Comparison of ENCODE assay signal across 13 mouse cellular contexts in the genomic region with DNA sequence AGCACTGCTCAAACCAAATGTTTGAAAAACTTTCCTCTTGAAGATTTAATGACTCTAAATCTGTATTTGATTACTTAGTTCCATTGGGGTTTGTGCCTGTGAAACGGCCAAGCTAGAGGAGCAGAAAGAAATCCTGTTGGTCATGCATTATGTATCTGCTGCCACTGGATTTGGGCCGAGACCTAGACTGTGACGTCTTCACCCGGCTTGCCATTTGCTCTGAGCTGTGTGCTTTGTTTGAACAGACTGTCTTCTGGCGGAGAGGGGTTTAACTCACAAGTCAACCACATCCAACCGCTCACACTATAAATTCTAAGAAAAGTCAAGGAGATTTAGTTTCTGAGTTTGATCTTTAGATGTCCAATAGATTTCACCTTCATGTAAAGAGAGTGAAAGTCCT.
DNase-seq lines count a peak whose midpoint lies in the region; ATAC-seq lines count a peak whose summit lies in the region.
"Had no signal": no experiment of that assay in that cellular context is flagged by ENCODE, and none has a peak within 500 bp of the region (broad histone marks: within the 10 kb centered on the region; RNA-seq: fewer than 3 reads in every experiment).

No protein-coding gene starts in this region.

- intact Hi-C loops in gastrocnemius, postnatal 14 days (cut with DNase I; ENCODE audit: low total_unique reads) = no loop called here

- H3K4me3 ChIP-seq in midbrain, embryonic 16.5 days (ENCODE audit: low read depth, low read length) = no peak overlapping the region
- H3K4me3 ChIP-seq: erythroblast, embryonic 14.5 days; neural tube, embryonic 15.5 days had no signal

- DNase-seq in embryo, embryonic 10.5 days (ENCODE audit: low spot score) = peak; percentile 2
- no peak for DNase-seq in embryo, embryonic 10 days (ENCODE audit: low spot score)
- peak; percentile 34 for DNase-seq in retina, postnatal 1 day
- DNase-seq in retina, embryonic 14.5 days (ENCODE audit: low spot score) = no peak
- peak; percentile 55 for DNase-seq in gastrocnemius, postnatal 14 days
- no peak for DNase-seq in testis, postnatal 10 days (ENCODE audit: low spot score)
- DNase-seq: cerebellum, adult 9-10 months; kidney, postnatal 14 days; layer of hippocampus, postnatal 36 days had no signal

- ATAC-seq in midbrain, embryonic 16.5 days = peak; percentile 39; the same call in 1 of the 2 replicates
- ATAC-seq in monocyte, adult 5-6 weeks (replicated peaks; ENCODE audit: insufficient number of reproducible peaks, low FRiP score, low TSS enrichment, poor library complexity, severe bottlenecking) = no peak

- H3K27ac ChIP-seq in midbrain, embryonic 16.5 days (ENCODE audit: low read length) = no peak overlapping the region
- H3K27ac ChIP-seq: neural tube, embryonic 15.5 days had no signal

- H3K9ac ChIP-seq in midbrain, embryonic 16.5 days (ENCODE audit: low read depth, low read length) = no peak overlapping the region
- H3K9ac ChIP-seq: neural tube, embryonic 15.5 days had no signal

- no peaks in the 10 kb centered on the region for H3K4me1 ChIP-seq in midbrain, embryonic 16.5 days (ENCODE audit: control insufficient read depth, insufficient read depth, low read length)
- H3K4me1 ChIP-seq: neural tube, embryonic 15.5 days had no signal

- WGBS in midbrain, embryonic 16.5 days = 38% methylated on average over 6 of the region's 6 CpGs

- no peak overlapping the region for H3K4me2 ChIP-seq in midbrain, embryonic 16.5 days (ENCODE audit: low read length)
- H3K4me2 ChIP-seq: neural tube, embryonic 15.5 days had no signal

- H3K9me3 ChIP-seq in midbrain, embryonic 16.5 days (replicated peaks; ENCODE audit: control insufficient read depth, low read length, poor library complexity, severe bottlenecking) = no peaks in the 10 kb centered on the region
- H3K9me3 ChIP-seq: neural tube, embryonic 15.5 days had no signal

- no peaks in the 10 kb centered on the region for H3K27me3 ChIP-seq in midbrain, embryonic 16.5 days (ENCODE audit: control insufficient read depth, insufficient read depth, low read depth, low read length)
- H3K27me3 ChIP-seq: neural tube, embryonic 15.5 days had no signal

- H3K36me3 ChIP-seq in midbrain, embryonic 16.5 days (ENCODE audit: control insufficient read depth, insufficient read depth, low read length) = no peaks in the 10 kb centered on the region
- H3K36me3 ChIP-seq: neural tube, embryonic 15.5 days had no signal

Comparison
In these comparisons a context has a peak if more than half of its experiments do, and no peak if none do; other contexts are left out.
1. DNase-seq: peak in embryo, embryonic 10.5 days (single experiment), retina, postnatal 1 day (single experiment) and gastrocnemius, postnatal 14 days (single experiment); none in embryo, embryonic 10 days (single experiment), retina, embryonic 14.5 days (single experiment) and testis, postnatal 10 days (single experiment).